ENCODE assay signal across 7 mouse cellular contexts in the genomic region with DNA sequence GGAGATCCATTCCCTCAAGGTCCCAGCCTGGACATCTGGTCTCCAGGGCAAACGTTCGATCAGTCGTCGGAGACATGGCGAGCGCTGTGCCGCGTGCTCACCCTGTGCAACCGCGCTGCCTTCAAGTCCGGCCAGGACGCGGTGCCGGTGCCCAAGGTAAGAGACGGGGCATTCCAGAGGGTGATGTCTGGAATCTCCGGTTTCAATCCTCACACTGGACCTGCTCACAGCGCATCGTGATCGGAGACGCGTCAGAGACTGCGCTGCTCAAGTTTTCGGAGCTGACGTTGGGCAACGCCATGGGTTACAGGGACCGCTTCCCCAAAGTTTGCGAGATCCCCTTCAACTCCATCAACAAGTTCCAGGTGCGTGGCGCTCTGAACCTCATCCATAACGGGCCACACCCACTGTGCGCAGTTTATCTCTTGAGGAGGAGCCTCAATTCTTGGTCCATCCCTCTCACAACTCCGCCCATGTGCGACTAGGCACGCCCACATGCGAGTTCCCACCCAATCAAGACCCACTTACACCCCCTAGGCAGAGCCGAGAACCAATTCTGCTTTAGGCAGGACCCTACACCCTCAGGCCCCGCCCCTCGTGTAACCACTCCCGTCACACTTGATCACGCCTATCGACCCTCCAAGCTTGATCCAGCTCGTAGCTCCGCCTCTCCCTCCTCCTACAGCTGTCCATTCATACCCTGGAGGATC. TPM values are rescaled to one million over a fixed set of nuclear protein-coding genes. Genes with fewer than 3 reads are reported as not detected.
A peak's percentile ranks its signal among the peaks of the same experiment; 100 is the strongest.
DNase-seq lines count a peak whose midpoint lies in the region; ATAC-seq and TF ChIP-seq lines count a peak whose summit lies in the region.

No protein-coding gene starts in this region.

- TF ChIP-seq CTCF in midbrain, postnatal 0 days (IDR thresholded peaks at IDR 0.05): no peak

- peaks cover 10% of the 10 kb centered on the region for H3K27me3 ChIP-seq in embryonic facial prominence, embryonic 11.5 days (ENCODE audit: control insufficient read depth, insufficient read depth, low read length)
- H3K27me3 ChIP-seq in heart, embryonic 10.5 days (ENCODE audit: insufficient read depth, poor library complexity, severe bottlenecking): peaks cover 89% of the 10 kb centered on the region
- peaks cover 18% of the 10 kb centered on the region for H3K27me3 ChIP-seq in midbrain, postnatal 0 days (ENCODE audit: insufficient read depth, low read length)

- peak overlapping the region; percentile 54 for H3K4me2 ChIP-seq in embryonic facial prominence, embryonic 11.5 days (ENCODE audit: low read depth, low read length)
- peak overlapping the region; percentile 62 for H3K4me2 ChIP-seq in midbrain, postnatal 0 days (ENCODE audit: low read depth, low read length, poor library complexity, severe bottlenecking)

- ATAC-seq in embryonic facial prominence, embryonic 11.5 days (replicated peaks; ENCODE audit: insufficient number of reproducible peaks, low FRiP score, low TSS enrichment, low read depth): peak; percentile 87
- ATAC-seq in midbrain, postnatal 0 days (ENCODE audit: low FRiP score): peak; percentile 91

- H3K9me3 ChIP-seq in embryonic facial prominence, embryonic 11.5 days (replicated peaks; ENCODE audit: control insufficient read depth, low read length): no peaks in the 10 kb centered on the region; the same call in 1 of the 2 replicates
- H3K9me3 ChIP-seq in heart, embryonic 10.5 days: no peaks in the 10 kb centered on the region
- no peaks in the 10 kb centered on the region for H3K9me3 ChIP-seq in midbrain, postnatal 0 days (ENCODE audit: low read length)

- H3K36me3 ChIP-seq in embryonic facial prominence, embryonic 11.5 days (replicated peaks; ENCODE audit: control insufficient read depth, insufficient read depth, low read depth, low read length): no peaks in the 10 kb centered on the region
- H3K36me3 ChIP-seq in heart, embryonic 10.5 days: no peaks in the 10 kb centered on the region
- H3K36me3 ChIP-seq in midbrain, postnatal 0 days (ENCODE audit: insufficient read depth, low read length): no peaks in the 10 kb centered on the region

- H3K27ac ChIP-seq in embryonic facial prominence, embryonic 11.5 days (replicated peaks; ENCODE audit: low read depth, low read length): no peak overlapping the region
- no peak overlapping the region for H3K27ac ChIP-seq in heart, embryonic 10.5 days
- no peak overlapping the region for H3K27ac ChIP-seq in midbrain, postnatal 0 days (ENCODE audit: low read depth, low read length)

- 2% methylated on average over 43 of the region's 43 CpGs for WGBS in embryonic facial prominence, embryonic 11.5 days
- WGBS in heart, embryonic 10.5 days: 3% methylated on average over 43 of the region's 43 CpGs
- WGBS in midbrain, postnatal 0 days: 2% methylated on average over 43 of the region's 43 CpGs

- H3K9ac ChIP-seq in embryonic facial prominence, embryonic 11.5 days (replicated peaks; ENCODE audit: low read length): no peak overlapping the region
- 0 out of 2 replicates have a peak overlapping the region, but pooled peaks have one; percentile 19 for H3K9ac ChIP-seq in midbrain, postnatal 0 days (replicated peaks; ENCODE audit: low read length, poor library complexity, severe bottlenecking)

- DNase-seq in adrenal gland, adult 8-10 months: peak; percentile 91
- peak; percentile 84 for DNase-seq in embryonic facial prominence, embryonic 11.5 days (ENCODE audit: low spot score)
- DNase-seq in heart, embryonic 10.5 days (ENCODE audit: low spot score): peak; percentile 97
- peak; percentile 28 for DNase-seq in kidney, adult 9 months
- DNase-seq in liver: peak; percentile 92
- DNase-seq in midbrain, postnatal 0 days (ENCODE audit: low spot score): peak; percentile 84
- DNase-seq in spleen, postnatal 4 days (ENCODE audit: low spot score in 2 of 2): peak; percentile 82 to 86

- no peaks in the 10 kb centered on the region for H3K4me1 ChIP-seq in embryonic facial prominence, embryonic 11.5 days (ENCODE audit: control insufficient read depth, insufficient read depth, low read length)
- H3K4me1 ChIP-seq in heart, embryonic 10.5 days: peaks cover 9% of the 10 kb centered on the region
- H3K4me1 ChIP-seq in midbrain, postnatal 0 days (ENCODE audit: insufficient read depth, low read length): 0 out of 2 replicates have a peak, but pooled peaks cover 3% of the 10 kb centered on the region

- peak overlapping the region; percentile 15 for H3K4me3 ChIP-seq in embryonic facial prominence, embryonic 11.5 days (ENCODE audit: low read depth, low read length)
- H3K4me3 ChIP-seq in heart, embryonic 10.5 days: peak overlapping the region; percentile 50
- H3K4me3 ChIP-seq in midbrain, postnatal 0 days (ENCODE audit: low read depth, low read length): peak overlapping the region; percentile 36

RNA-seq across cellular contexts. Expression of a gene that starts 5.2 kb away (rescaled TPM):
- 10 to 100 TPM in 2 of 4 experiments, 1 to 10 TPM in 2; 2.9 to 15.5 (median 9.4) TPM for total RNA-seq in adrenal gland, adult 8-10 months (2022)
- polyA plus RNA-seq in embryonic facial prominence, embryonic 11.5 days (2014; fragmentation: Nextera tagmentation; extraction: Ambion mirVana): 0.26 TPM in 1 of 2 replicates, not detected in the other
- polyA plus RNA-seq in heart, embryonic 10.5 days (2016; fragmentation: Nextera tagmentation; extraction: Ambion mirVana): 1.1 and 1.5 TPM in 2 replicates
- total RNA-seq in midbrain, postnatal 0 days (2014; rRNA removed): 0.82 and 2.3 TPM in 2 replicates
- polyA plus RNA-seq in midbrain, postnatal 0 days (2015; fragmentation: Nextera tagmentation; extraction: Ambion mirVana): 2.7 and 2.8 TPM in 2 replicates

RNA-seq across cellular contexts. Expression of a gene that starts 12.2 kb away (rescaled TPM):
- total RNA-seq in adrenal gland, adult 8-10 months (2022): 100 to 1,000 TPM; 179 to 210 (median 202) TPM
- 129 and 145 TPM in 2 replicates for polyA plus RNA-seq in embryonic facial prominence, embryonic 11.5 days (2014; fragmentation: Nextera tagmentation; extraction: Ambion mirVana)
- polyA plus RNA-seq in heart, embryonic 10.5 days (2016; fragmentation: Nextera tagmentation; extraction: Ambion mirVana): 183 and 189 TPM in 2 replicates
- total RNA-seq in midbrain, postnatal 0 days (2014; rRNA removed): 166 and 167 TPM in 2 replicates
- 290 and 318 TPM in 2 replicates for polyA plus RNA-seq in midbrain, postnatal 0 days (2015; fragmentation: Nextera tagmentation; extraction: Ambion mirVana)

RNA-seq across cellular contexts. Expression of a gene that starts 18.4 kb away (rescaled TPM):
- total RNA-seq in adrenal gland, adult 8-10 months (2022): 10 to 100 TPM in 1 of 4 experiments, 1 to 10 TPM in 3; 2.5 to 12.3 (median 5.8) TPM
- polyA plus RNA-seq in embryonic facial prominence, embryonic 11.5 days (2014; fragmentation: Nextera tagmentation; extraction: Ambion mirVana): not detected in 2 replicates
- polyA plus RNA-seq in heart, embryonic 10.5 days (2016; fragmentation: Nextera tagmentation; extraction: Ambion mirVana): 0.48 and 1.1 TPM in 2 replicates
- total RNA-seq in midbrain, postnatal 0 days (2014; rRNA removed): not detected in 2 replicates
- polyA plus RNA-seq in midbrain, postnatal 0 days (2015; fragmentation: Nextera tagmentation; extraction: Ambion mirVana): not detected in 2 replicates

RNA-seq across cellular contexts. Expression of a gene that starts 26.3 kb away (rescaled TPM):
- not detected for total RNA-seq in adrenal gland, adult 8-10 months (2022)
- 0.24 TPM in 1 of 2 replicates, not detected in the other for polyA plus RNA-seq in embryonic facial prominence, embryonic 11.5 days (2014; fragmentation: Nextera tagmentation; extraction: Ambion mirVana)
- polyA plus RNA-seq in heart, embryonic 10.5 days (2016; fragmentation: Nextera tagmentation; extraction: Ambion mirVana): 0.23 and 0.48 TPM in 2 replicates
- not detected in 2 replicates for total RNA-seq in midbrain, postnatal 0 days (2014; rRNA removed)
- polyA plus RNA-seq in midbrain, postnatal 0 days (2015; fragmentation: Nextera tagmentation; extraction: Ambion mirVana): 0.79 and 0.80 TPM in 2 replicates

RNA-seq across cellular contexts. Expression of a gene that starts 34.1 kb away (rescaled TPM):
- total RNA-seq in adrenal gland, adult 8-10 months (2022): 100 to 1,000 TPM; 213 to 399 (median 309) TPM
- 1.0 and 2.0 TPM in 2 replicates for polyA plus RNA-seq in embryonic facial prominence, embryonic 11.5 days (2014; fragmentation: Nextera tagmentation; extraction: Ambion mirVana)
- 0.84 and 1.1 TPM in 2 replicates for polyA plus RNA-seq in heart, embryonic 10.5 days (2016; fragmentation: Nextera tagmentation; extraction: Ambion mirVana)
- total RNA-seq in midbrain, postnatal 0 days (2014; rRNA removed): 2.4 and 4.0 TPM in 2 replicates
- polyA plus RNA-seq in midbrain, postnatal 0 days (2015; fragmentation: Nextera tagmentation; extraction: Ambion mirVana): 1.8 and 4.1 TPM in 2 replicates

Comparison
In these comparisons a context has a peak if more than half of its experiments do, and no peak if none do; other contexts are left out.
1. DNase-seq: peak in every context shown above with its lines; median percentile 97 in heart, embryonic 10.5 days; 92 in liver; 91 in adrenal gland, adult 8-10 months; 84 in embryonic facial prominence, embryonic 11.5 days; 84 in midbrain, postnatal 0 days; 84 in spleen, postnatal 4 days; 28 in kidney, adult 9 months.